Mouse (Mus musculus): Measurements from ENCODE around the gene Olfr140. TPM values are rescaled to one million over a fixed set of nuclear protein-coding genes. Genes with fewer than 3 reads are reported as not detected.

Olfr140 gene
- not detected in 2 replicates for polyA plus RNA-seq (2015; fragmentation: Nextera tagmentation; extraction: Ambion mirVana)

- Histone ChIP-seq H3K9ac (replicated peaks; ENCODE audit: low read depth, low read length) (no peak within 1 kb of the TSS), H3K4me1 (replicated peaks; ENCODE audit: control insufficient read depth, insufficient read depth, low read length) (no peaks in the 10 kb centered on the region), H3K4me3 (replicated peaks; ENCODE audit: low read length) (no peak within 1 kb of the TSS), H3K27me3 (replicated peaks; ENCODE audit: control insufficient read depth, insufficient read depth, low read length) (no peaks in the 10 kb centered on the region), H3K9me3 (ENCODE audit: control insufficient read depth, low read length) (no peaks in the 10 kb centered on the region), H3K36me3 (ENCODE audit: control insufficient read depth, insufficient read depth) (no peaks in the 10 kb centered on the region), H3K4me2 (ENCODE audit: low read length) (no peak within 1 kb of the TSS), H3K27ac (ENCODE audit: low read length) (no peak within 1 kb of the TSS)
- ATAC-seq: no peak
Observed at GRCm38 (mm10) chr2:90063494-90063893, at the start of gene Olfr140. Gene Olfr140, minus strand, starts transcription at chr2:90063594.

- WGBS: 76% methylated on average over 2 of the region's 2 CpGs
- no peaks in the 10 kb centered on the region for H3K36me3 ChIP-seq (ENCODE audit: control insufficient read depth, insufficient read depth)
- no peak for ATAC-seq
Observed at GRCm38 (mm10) chr2:90070065-90070464, 6.7 kb upstream of the Olfr140 start.

GRCm38 (mm10) chr2:90035037-90035436, 28.4 kb downstream of the Olfr140 start, which contains the start of gene Olfr1265:
Gene Olfr1265, plus strand, starts transcription at chr2:90035337.
- no peak for ATAC-seq
- Histone ChIP-seq H3K4me1 (replicated peaks; ENCODE audit: control insufficient read depth, insufficient read depth, low read length) (no peaks in the 10 kb centered on the region), H3K9me3 (ENCODE audit: control insufficient read depth, low read length) (no peaks in the 10 kb centered on the region), H3K4me3 (replicated peaks; ENCODE audit: low read length) (no peak within 1 kb of the TSS), H3K36me3 (ENCODE audit: control insufficient read depth, insufficient read depth) (no peaks in the 10 kb centered on the region), H3K27me3 (replicated peaks; ENCODE audit: control insufficient read depth, insufficient read depth, low read length) (no peaks in the 10 kb centered on the region), H3K4me2 (ENCODE audit: low read length) (no peak within 1 kb of the TSS), H3K9ac (replicated peaks; ENCODE audit: low read depth, low read length) (no peak within 1 kb of the TSS), H3K27ac (ENCODE audit: low read length) (no peak within 1 kb of the TSS)

More at GRCm38 (mm10) chr2:90070065-90070464, 6.7 kb upstream of the Olfr140 start:
- Histone ChIP-seq H3K9me3 (ENCODE audit: control insufficient read depth, low read length) (no peaks in the 10 kb centered on the region), H3K27me3 (replicated peaks; ENCODE audit: control insufficient read depth, insufficient read depth, low read length) (no peaks in the 10 kb centered on the region), H3K27ac (ENCODE audit: low read length) (no peak overlapping the region), H3K9ac (replicated peaks; ENCODE audit: low read depth, low read length) (no peak overlapping the region), H3K4me3 (replicated peaks; ENCODE audit: low read length) (no peak overlapping the region), H3K4me2 (ENCODE audit: low read length) (no peak overlapping the region), H3K4me1 (replicated peaks; ENCODE audit: control insufficient read depth, insufficient read depth, low read length) (no peaks in the 10 kb centered on the region)

- ATAC-seq: no peak
- no peaks in the 10 kb centered on the region for H3K36me3 ChIP-seq (ENCODE audit: control insufficient read depth, insufficient read depth)
- WGBS: 69% methylated on average over 2 of the region's 2 CpGs
Observed at GRCm38 (mm10) chr2:90025477-90025876, 37.9 kb downstream of the Olfr140 start, which contains the start of gene Olfr1264. Gene Olfr1264, minus strand, starts transcription at chr2:90025577.

GRCm38 (mm10) chr2:90011831-90012230, 51.6 kb downstream of the Olfr140 start, which contains the start of gene Olfr1263:
Gene Olfr1263, plus strand, starts transcription at chr2:90012131.
- H3K4me3 ChIP-seq (replicated peaks; ENCODE audit: low read length): no peak within 1 kb of the TSS
- no peaks in the 10 kb centered on the region for H3K4me1 ChIP-seq (replicated peaks; ENCODE audit: control insufficient read depth, insufficient read depth, low read length)
- no peaks in the 10 kb centered on the region for H3K9me3 ChIP-seq (ENCODE audit: control insufficient read depth, low read length)
- H3K27me3 ChIP-seq (replicated peaks; ENCODE audit: control insufficient read depth, insufficient read depth, low read length): no peaks in the 10 kb centered on the region
- H3K36me3 ChIP-seq (ENCODE audit: control insufficient read depth, insufficient read depth): no peaks in the 10 kb centered on the region
- no peak within 1 kb of the TSS for H3K9ac ChIP-seq (replicated peaks; ENCODE audit: low read depth, low read length)
- ATAC-seq: no peak
- no peak within 1 kb of the TSS for H3K4me2 ChIP-seq (ENCODE audit: low read length)
- no peak within 1 kb of the TSS for H3K27ac ChIP-seq (ENCODE audit: low read length)
- 72% methylated on average over 2 of the region's 2 CpGs for WGBS

More at GRCm38 (mm10) chr2:90025477-90025876, 37.9 kb downstream of the Olfr140 start, which contains the start of gene Olfr1264:
- Histone ChIP-seq H3K27me3 (replicated peaks; ENCODE audit: control insufficient read depth, insufficient read depth, low read length) (no peaks in the 10 kb centered on the region), H3K4me3 (replicated peaks; ENCODE audit: low read length) (no peak within 1 kb of the TSS), H3K27ac (ENCODE audit: low read length) (no peak within 1 kb of the TSS), H3K9ac (replicated peaks; ENCODE audit: low read depth, low read length) (no peak within 1 kb of the TSS), H3K4me1 (replicated peaks; ENCODE audit: control insufficient read depth, insufficient read depth, low read length) (no peaks in the 10 kb centered on the region), H3K9me3 (ENCODE audit: control insufficient read depth, low read length) (no peaks in the 10 kb centered on the region), H3K4me2 (ENCODE audit: low read length) (no peak within 1 kb of the TSS)

GRCm38 (mm10) chr2:89999845-90000244, 63.5 kb downstream of the Olfr140 start, which contains the start of gene Olfr1262:
Gene Olfr1262, plus strand, starts transcription at chr2:90000145.
- H3K9ac ChIP-seq (replicated peaks; ENCODE audit: low read depth, low read length): no peak within 1 kb of the TSS

More at GRCm38 (mm10) chr2:89999845-90000244, 63.5 kb downstream of the Olfr140 start, which contains the start of gene Olfr1262:
- ATAC-seq: no peak
- Histone ChIP-seq H3K9me3 (ENCODE audit: control insufficient read depth, low read length) (no peaks in the 10 kb centered on the region), H3K27ac (ENCODE audit: low read length) (no peak within 1 kb of the TSS), H3K4me2 (ENCODE audit: low read length) (no peak within 1 kb of the TSS), H3K27me3 (replicated peaks; ENCODE audit: control insufficient read depth, insufficient read depth, low read length) (no peaks in the 10 kb centered on the region), H3K36me3 (ENCODE audit: control insufficient read depth, insufficient read depth) (no peaks in the 10 kb centered on the region), H3K4me1 (replicated peaks; ENCODE audit: control insufficient read depth, insufficient read depth, low read length) (no peaks in the 10 kb centered on the region), H3K4me3 (replicated peaks; ENCODE audit: low read length) (no peak within 1 kb of the TSS)

Other genes starting within 250 kb of the Olfr140 start
- not detected in 2 replicates for gene Olfr1256, start 222.0 kb downstream of the Olfr140 start, polyA plus RNA-seq (2015; fragmentation: Nextera tagmentation; extraction: Ambion mirVana)
- gene Olfr48, start 215.4 kb downstream of the Olfr140 start, polyA plus RNA-seq (2015; fragmentation: Nextera tagmentation; extraction: Ambion mirVana): not detected in 2 replicates
- gene Olfr1257, start 185.2 kb downstream of the Olfr140 start, polyA plus RNA-seq (2015; fragmentation: Nextera tagmentation; extraction: Ambion mirVana): not detected in 2 replicates
- not detected in 2 replicates for gene Olfr1258, start 136.3 kb downstream of the Olfr140 start, polyA plus RNA-seq (2015; fragmentation: Nextera tagmentation; extraction: Ambion mirVana)
- not detected in 2 replicates for gene Olfr1259, start 114.9 kb downstream of the Olfr140 start, polyA plus RNA-seq (2015; fragmentation: Nextera tagmentation; extraction: Ambion mirVana)
- gene Olfr1260, start 89.3 kb downstream of the Olfr140 start, polyA plus RNA-seq (2015; fragmentation: Nextera tagmentation; extraction: Ambion mirVana): not detected in 2 replicates
- gene Olfr1261, start 72.4 kb downstream of the Olfr140 start, polyA plus RNA-seq (2015; fragmentation: Nextera tagmentation; extraction: Ambion mirVana): not detected in 2 replicates
- not detected in 2 replicates for gene Olfr1262, start 63.4 kb downstream of the Olfr140 start, polyA plus RNA-seq (2015; fragmentation: Nextera tagmentation; extraction: Ambion mirVana)
- not detected in 2 replicates for gene Olfr1263, start 51.5 kb downstream of the Olfr140 start, polyA plus RNA-seq (2015; fragmentation: Nextera tagmentation; extraction: Ambion mirVana)
- not detected in 2 replicates for gene Olfr1264, start 38.0 kb downstream of the Olfr140 start, polyA plus RNA-seq (2015; fragmentation: Nextera tagmentation; extraction: Ambion mirVana)
- not detected in 2 replicates for gene Olfr1265, start 28.3 kb downstream of the Olfr140 start, polyA plus RNA-seq (2015; fragmentation: Nextera tagmentation; extraction: Ambion mirVana)
- gene Olfr1269, start 57.8 kb upstream of the Olfr140 start, polyA plus RNA-seq (2015; fragmentation: Nextera tagmentation; extraction: Ambion mirVana): not detected in 2 replicates
- 0.19 TPM in 1 of 2 replicates, not detected in the other for gene Olfr32, start 78.7 kb upstream of the Olfr140 start, polyA plus RNA-seq (2015; fragmentation: Nextera tagmentation; extraction: Ambion mirVana)
- gene Olfr1270, start 89.5 kb upstream of the Olfr140 start, polyA plus RNA-seq (2015; fragmentation: Nextera tagmentation; extraction: Ambion mirVana): not detected in 2 replicates
- gene Olfr1506, start 160.9 kb upstream of the Olfr140 start, polyA plus RNA-seq (2015; fragmentation: Nextera tagmentation; extraction: Ambion mirVana): not detected in 2 replicates
- gene Olfr142, start 194.0 kb upstream of the Olfr140 start, polyA plus RNA-seq (2015; fragmentation: Nextera tagmentation; extraction: Ambion mirVana): not detected in 2 replicates
- gene Olfr1271, start 207.4 kb upstream of the Olfr140 start, polyA plus RNA-seq (2015; fragmentation: Nextera tagmentation; extraction: Ambion mirVana): not detected in 2 replicates
- not detected in 2 replicates for gene Olfr1272, start 229.2 kb upstream of the Olfr140 start, polyA plus RNA-seq (2015; fragmentation: Nextera tagmentation; extraction: Ambion mirVana)

Data from forebrain, embryonic 16.5 days (tissue).